Mouse (Mus musculus) adrenal gland, postnatal 25 days (tissue): ENCODE measurements around the gene Upf1. TPM values are rescaled to one million over a fixed set of nuclear protein-coding genes. Genes with fewer than 3 reads are reported as not detected.
A peak's percentile ranks its signal among the peaks of the same experiment; 100 is the strongest.

ENCODE experiments used
- DNase-seq: peaks from one replicate; pipeline ENCODE4 v3.0.0; 2021; ENCODE audit warnings: mixed read lengths
- long read RNA-seq: library from polyadenylated mRNA; stranded (forward); transcript quantifications from one replicate; pipeline ENCODE4 v2.0.0, GENCODE M21; 2021
- total RNA-seq: library from RNA; stranded (reverse); gene quantifications from 2 replicates; pipeline ENCODE4 v1.2.3, GENCODE M21; 2021

Gene Upf1
- total RNA-seq: 71.3 and 76.9 TPM in 2 replicates
- long read RNA-seq, full-length matches to known transcripts: 21 of 42 reads
- long read RNA-seq, partial matches to known transcripts: 12 of 42 reads
- long read RNA-seq, other reads (novel, unspliced or antisense): 9 of 42 reads

DNA sequence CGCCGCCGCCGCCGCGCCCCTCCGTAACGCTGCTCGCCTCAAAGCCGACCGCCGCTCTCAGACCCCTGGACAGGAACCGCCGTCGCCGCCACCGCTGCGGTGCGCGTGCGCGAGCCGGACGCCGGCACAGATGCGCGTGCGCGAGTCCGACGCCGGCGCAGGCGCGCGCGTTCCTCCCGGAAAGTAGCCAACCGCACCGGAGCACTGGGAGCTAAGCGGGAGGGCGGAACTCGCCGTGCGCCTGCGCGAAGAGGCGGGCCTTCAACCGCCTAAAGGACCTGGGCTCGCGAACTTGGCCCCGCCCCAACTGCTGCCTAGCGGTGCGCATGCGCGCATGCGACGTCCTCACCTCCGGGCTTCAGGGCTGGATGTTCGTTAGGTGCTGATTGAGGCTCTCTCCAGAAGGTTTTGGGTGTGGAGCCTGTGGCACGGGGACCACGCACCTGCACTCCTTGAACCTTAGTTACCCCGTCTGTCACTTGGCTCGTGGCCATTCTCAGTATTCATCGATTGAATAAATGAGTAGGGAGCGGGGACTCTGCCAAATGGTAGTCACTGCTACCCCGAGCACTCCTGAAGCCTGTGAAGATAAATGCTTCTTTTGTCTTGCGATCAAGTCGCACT, at the start of gene Upf1:
TSS of gene Upf1 (minus strand) at position 85 of the 624 bp plus-strand sequence.
- DNase-seq: peak; percentile 100

DNA sequence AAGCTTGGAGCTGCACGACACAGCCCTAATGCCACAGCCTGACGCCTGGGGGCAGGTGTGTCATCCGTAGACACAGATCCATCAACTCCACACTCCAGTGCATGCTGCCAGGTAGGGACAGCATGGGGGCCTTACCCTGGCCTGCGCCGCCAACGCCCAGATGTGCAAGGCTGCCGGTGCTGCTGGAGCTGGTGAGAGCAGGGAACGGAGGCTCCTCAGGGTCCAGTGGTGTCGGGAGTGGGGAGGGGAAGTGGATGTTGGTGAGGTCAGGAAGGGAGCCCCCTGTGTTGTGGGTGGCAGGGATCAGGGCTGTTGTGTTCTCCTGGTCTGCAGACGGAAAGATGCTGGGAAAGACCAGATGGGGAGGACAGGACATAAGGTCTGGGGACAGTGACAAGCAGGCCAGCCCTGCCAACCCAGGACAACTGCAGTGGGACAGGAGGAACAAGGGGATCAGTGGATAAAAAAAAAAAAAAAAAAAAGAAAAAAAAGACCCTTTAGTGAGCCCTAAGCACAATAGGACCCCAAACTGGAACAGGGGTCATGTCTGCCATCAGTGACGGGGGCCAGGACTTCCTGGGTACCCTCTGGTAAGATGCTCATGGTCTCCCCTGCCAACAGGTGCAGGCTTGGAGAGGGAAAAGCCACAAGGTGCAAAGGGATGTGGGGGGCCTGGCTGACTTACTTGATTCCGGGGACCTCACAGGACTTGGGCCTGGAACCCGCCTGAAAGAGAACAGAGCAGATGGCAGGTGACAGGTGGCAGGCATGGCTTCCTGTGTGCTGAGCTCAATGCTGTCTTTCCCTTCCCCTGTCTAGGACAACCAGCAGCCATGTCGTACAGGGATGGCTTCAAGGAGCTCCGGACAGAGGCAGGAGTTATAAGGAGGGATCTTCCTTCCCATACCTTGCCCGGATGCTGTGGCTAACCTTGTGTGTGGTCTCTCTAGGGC, 44.8 kb upstream of the Upf1 start:
- DNase-seq: no peak

DNA sequence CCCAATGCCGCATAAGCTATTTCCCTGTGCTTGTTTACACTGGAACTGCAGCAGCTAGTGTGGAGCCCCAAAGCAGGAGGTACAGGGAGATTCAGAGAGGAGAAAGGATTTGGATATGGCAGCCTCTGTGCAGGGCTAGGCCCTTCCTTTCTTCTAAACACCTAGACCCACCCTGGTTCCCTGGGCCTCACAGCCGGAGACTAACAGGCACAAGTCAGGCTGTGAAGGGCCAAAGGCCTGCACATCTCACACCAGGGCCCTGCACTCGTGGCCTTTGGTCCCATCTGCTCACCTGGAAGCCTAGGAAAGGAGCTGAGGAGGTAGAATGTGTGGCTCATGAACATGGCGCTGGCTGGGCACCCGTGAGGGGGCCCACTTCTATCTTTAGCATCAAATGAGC, 43.1 kb upstream of the Upf1 start:
- DNase-seq: no peak

DNA sequence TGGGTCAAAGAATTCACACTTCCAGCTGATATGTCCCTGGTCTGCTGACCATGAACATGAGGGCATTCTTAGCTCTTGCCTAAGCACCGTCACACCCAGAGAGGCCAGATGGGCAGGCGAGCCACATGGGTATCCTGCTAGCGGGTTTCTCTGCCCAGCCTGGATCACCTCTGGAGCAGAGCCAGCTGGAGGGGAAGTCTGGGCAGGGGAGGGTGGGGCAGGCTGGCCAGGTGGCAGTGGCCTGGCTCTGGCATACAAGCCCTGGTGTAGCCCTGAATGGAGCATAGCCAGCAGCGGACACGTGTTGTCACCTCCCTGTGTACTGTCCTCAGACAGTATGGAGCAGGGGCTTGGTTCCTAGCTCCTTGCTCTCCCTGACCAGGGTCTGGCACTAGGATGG, 42.6 kb upstream of the Upf1 start:
- peak; percentile 61 for DNase-seq

DNA sequence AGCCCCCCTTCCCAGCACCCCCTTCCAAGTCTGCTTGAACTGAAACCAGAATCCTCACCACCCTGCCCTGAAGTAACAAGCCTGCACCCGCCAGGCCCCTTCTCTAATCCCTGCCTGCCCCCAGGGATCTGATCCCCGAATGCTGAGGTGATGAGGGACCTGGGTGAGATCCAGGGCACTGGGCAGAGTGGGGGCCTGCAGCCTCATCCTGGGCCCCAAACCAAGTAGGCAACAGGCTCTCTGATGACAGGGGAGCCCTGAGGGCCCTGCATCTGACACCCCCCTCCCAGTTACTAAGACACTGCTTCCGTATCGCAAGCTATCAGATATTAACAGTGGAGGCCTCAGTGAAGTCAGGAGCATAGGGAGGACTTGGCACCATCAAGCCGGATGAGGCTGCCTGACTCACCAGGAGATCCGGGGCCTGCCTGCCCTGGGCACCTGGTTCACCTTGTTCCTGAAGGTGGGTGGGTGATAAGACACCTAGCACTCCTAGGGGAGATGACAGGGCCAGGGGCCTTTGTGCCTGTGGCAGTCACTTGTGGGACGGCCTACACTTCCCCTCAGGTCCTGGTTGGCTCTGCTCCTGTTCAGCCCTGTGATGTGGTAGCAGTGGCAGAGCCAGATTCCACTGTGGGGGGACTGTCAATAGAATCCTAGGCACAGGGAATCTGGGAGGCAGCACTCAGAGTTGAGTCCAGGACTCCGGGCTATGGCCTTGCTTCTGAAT, 41.4 kb upstream of the Upf1 start:
- no peak for DNase-seq

DNA sequence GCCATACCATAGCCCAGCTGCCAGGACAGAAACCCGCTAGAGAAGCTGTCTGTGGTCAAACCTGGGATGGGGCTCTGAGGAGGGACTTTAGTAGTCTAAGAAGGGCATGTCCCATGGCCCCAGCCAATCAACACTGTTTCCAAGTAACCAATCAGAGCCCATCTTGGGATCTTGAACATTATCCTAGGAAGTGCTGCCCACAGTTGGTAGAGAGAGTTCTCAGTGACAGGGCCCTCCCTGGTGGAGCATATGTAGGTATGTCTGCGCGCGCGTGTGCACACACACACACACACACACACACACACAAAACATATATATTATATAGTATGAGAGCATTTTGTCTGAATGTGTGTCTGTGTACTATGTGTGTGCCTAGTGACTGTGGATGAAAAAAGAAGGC, 40.0 kb upstream of the Upf1 start:
- no peak for DNase-seq

DNA sequence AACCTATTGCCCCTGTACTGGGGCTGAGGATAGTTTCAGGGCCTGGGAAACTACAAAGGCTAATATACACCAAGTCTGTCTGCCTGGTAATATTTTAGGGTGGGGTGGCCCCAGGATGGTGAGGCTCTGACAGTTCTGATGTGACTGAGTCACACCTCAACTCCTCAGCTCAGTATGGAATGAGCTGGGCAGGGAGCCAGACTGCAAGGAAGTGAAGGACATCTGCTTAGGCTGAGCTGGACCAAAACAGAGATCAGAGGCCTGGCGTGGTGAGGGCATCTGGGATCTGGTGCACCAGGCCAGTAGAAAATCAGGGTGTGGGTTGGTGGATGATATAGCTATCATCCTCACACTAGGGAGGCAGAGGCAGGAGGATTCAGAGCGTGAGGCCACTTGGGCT, 36.6 kb upstream of the Upf1 start:
- DNase-seq: peak; percentile 46

DNA sequence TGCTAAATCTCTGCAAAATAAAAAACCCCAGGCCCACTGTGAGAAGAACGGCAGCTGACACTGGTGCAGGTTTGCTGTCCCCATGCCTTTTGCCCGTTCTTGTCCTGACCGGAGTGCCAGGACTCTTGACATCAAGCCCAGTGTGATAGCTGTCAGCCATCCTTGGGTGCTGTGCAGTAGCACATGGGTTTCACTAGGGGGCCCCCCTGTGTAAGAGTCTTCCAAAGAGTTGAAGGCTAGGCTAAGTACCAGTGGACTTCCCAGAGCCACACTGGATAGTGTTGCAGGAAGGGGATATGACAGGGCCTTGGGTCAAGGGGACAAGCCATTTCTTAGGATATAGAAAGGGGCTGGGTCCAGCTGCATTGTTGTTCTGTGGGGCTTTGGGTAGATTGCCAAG, 30.2 kb upstream of the Upf1 start:
- peak; percentile 64 for DNase-seq

DNA sequence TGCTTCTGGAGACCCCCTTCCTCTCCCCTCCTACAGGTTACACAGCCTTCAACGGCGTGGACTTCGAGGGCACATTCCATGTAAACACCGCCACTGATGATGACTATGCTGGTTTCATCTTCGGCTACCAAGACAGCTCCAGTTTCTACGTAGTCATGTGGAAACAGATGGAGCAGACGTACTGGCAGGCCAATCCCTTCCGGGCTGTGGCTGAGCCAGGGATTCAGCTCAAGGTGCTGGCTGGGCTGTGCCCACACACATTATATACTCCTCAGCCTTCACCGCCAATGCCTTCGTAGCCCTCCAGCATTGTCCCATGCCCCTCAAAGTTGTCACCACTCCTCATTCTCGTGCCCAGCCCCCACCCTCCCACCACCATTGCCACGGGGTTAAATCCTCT, 27.0 kb upstream of the Upf1 start:
- DNase-seq: no peak

DNA sequence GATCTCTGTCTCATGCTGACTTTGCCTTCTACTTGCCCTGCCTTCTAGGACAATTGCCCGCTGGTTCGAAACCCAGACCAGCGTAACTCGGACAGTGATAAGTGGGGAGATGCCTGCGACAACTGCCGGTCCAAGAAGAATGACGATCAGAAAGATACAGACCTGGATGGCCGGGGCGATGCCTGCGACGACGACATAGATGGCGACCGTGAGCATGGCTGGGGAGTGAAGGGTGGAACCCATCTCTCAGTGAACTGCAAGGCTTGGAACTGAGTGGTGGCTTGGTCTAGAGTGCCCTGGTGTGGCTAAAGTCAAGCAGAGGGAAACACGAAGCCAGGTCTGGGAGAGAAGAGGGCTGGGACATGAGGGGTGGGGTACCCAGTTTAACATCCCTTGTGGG, 24.0 kb upstream of the Upf1 start:
- DNase-seq: no peak

DNA sequence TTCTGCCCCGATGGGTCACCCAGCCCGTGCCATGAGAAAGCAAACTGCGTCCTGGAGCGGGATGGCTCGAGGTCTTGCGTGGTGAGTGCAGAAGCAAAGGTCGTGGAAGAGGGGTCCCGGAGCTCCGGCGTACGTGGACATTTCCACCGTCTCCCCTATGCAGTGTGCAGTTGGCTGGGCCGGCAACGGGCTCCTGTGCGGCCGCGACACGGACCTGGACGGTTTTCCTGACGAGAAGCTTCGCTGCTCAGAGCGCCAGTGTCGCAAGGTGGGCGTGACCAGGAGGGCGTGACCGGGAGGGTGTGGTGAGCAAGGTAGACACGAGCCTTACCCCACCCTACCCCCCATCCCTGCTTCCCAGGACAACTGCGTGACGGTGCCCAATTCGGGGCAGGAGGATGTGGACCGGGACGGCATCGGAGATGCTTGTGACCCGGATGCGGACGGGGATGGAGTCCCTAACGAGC, 23.2 kb upstream of the Upf1 start:
- no peak for DNase-seq

DNA sequence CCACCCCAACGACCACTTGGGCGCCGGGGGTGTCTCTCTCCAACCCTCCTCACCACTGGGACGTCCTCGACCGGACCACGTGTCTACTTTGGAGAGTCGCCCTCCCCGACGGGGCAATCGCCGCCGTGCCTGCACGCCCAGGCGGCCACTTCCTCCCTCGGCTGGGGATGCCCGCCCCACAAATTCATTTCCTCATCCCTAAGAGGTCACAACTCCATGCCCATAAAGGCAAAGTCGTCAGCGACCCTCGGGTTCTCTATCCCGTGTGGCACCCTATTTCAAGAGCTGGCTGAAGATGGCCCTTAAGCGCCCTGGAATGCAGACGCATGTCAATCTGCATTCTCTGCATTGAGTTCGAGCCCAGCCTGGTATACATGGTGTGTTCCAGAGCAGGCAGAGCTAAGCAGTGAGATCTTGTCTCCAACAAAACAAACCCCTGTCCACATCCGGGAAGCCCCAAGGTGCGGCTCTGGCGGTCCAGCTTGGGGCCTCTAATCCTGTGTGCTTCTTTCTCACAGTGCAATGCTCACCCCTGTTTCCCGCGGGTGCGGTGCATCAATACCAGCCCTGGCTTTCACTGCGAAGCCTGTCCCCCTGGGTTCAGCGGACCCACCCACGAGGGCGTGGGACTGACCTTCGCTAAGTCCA, 22.3 kb upstream of the Upf1 start:
- DNase-seq: no peak

DNA sequence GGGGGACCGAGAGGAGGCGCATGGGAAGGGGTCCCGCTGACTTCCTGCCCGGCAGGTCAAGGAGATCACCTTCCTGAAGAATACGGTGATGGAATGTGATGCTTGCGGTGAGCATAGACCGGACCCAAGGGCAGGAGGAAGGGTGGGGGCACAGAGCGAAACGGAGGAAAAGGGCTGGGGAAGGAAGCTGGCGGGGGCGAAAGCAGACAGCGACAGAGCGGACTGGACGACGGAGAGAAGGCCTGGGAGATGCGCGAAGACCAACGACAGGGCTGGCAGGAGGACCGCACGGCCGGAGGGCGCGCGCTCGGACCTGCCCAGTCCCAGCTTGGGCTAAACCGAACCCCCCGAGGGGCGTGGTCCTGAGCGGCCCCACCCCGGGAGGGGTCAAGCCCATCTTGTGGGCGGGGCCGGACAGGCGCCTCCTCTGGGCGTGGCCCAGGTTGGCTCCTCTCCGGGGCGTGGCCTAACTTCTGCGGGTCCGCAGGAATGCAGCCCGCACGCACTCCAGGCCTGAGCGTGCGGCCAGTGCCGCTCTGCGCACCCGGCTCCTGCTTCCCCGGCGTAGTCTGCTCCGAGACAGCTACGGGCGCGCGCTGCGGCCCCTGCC, 21.3 kb upstream of the Upf1 start:
- DNase-seq: peak; percentile 81

DNA sequence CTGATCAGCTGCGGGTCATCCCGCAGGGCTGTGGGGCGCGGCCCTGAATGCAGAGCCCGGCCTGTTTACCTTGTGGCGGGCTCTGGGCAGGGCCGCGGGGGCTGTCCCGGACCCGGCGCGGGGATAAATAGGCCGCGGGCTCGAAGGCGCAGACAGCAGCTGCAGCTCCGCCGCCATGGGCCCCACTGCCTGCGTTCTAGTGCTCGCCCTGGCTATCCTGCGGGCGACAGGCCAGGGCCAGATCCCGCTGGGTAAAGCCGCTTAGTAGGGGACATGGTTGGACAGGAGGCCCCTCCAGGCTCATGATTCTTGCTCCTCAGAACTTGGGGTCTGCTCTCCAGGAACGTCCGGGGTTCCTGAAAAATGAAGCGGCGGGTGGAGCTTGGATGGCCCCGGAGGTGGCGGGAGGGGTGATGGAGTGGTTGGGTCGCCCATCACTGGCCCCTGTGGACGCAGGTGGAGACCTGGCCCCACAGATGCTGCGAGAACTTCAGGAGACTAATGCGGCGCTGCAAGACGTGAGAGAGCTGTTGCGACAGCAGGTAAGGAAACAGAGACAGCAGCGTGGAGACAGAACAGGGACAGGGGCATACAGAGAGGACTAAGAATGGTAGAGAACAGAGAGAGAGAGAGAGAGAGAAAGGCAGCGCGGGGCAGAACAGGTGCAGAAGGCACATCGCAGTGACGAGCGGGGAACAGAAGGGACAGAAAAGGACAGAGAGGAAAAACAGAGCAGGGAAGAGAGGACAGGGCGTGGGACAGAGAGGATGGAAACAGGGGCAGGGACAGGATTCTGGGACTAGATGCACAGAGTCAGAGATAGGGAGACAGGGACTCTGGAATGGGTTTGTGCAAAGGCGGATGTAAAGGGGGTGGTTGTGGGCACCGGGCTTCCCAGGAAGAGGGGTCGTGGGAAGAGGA, 20.6 kb upstream of the Upf1 start, which contains the start of gene Comp:
TSS of gene Comp (plus strand) at position 162 of the 921 bp plus-strand sequence.
- DNase-seq: no peak

DNA sequence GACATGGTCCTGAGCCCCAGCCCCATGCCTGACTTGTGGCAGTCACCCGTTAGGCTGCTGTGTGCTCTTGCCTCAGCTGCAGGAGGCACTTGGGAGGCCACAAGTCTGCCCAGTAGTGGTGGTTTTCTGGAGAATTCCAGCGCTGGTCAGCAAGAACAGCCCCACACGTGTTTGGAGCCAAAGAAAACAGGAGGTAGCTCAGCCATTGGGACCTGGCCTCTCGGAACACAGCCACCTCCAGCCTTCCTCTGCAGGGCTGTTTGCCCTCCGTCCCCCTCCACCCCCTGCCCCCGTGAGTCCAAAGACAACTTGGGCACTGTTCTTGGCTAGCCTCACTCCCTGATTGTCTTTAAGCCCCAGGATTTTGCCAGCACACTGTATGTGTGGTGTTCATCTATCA, 18.9 kb upstream of the Upf1 start:
- no peak for DNase-seq

DNA sequence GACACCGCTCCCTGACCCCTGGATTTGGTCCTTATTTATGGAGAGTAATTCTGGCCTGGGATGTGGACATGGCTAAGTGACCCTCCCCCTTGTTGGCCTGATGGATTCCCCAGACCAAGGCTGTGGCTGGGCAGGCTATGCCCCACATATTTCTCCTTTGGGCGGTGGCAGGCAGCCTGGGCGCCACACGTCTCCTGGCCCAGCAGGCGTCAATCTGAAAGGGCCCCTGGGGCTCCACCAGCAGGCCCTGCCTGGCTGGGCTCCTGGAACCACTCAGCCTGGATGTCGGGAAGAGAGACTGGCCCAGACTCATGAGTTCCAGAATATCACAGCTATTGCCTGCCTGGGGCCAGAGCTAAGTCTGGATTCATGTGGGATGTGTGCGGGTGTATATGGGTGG, 17.4 kb upstream of the Upf1 start:
- DNase-seq: no peak

DNA sequence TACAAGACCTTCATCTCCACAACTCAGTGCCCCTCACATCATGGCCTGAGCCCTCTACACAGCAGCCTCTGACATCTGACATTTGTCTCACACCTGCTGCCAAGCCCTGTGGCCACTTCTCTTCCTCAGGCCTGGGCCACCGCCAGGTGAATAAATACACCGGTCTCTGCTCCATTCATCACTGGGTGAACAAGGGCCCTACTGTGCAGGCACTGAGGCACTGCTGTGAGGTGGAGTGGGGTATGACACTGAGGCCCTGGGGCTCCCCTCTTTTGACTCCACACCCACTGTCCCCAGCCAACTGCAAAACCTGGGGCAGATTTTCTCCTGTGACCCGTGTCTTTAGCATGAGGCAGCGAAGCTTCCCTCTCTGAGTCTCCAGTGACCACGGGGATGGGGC, 13.5 kb upstream of the Upf1 start:
- DNase-seq: no peak

DNA sequence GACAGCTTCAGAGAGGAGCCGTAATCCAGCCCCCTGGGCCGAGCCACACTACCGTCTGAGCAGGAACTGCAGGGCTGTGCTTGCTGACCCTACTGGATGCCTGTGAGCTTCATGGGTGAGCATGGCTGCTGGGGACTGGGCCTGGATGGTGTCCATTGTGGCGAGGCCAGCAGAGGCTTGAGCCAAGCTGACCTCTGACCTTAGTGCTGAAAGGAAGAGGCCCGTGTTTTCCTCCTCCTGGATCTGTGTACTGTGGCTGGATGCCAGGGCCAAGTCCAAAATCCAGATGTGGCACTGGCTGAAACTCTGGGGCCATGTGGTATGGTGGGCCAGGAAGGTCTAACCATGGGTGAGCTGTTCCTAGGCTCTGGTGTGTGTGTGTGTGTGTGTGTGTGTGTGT, 11.0 kb upstream of the Upf1 start:
- peak; percentile 32 for DNase-seq

DNA sequence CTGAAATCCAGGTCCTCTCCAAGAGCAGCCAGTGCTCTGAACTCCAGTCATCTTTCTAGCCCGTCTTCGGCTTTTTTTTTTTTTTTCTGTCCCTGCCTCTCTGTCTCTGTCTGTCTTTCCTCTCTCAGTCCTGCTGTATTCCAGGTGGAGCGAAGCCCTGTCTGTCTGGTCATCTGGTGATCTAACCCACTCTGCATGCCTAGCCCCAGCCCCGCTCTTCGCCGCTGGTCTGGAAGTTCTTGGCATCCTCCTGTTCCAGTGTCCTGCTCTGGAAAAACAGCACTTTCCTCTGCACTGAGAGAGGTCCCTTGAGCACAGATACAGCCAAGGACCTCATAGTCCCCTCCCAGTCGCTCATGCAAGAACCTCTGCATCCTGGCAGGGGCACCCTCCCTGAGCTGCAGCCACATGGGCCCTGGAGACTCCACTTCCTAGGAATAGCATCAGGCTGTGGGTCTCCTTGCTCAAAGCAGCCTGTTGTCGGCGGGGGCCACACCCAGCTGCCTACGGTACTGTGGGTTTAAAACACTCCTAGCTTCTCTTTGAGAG, 8.5 kb upstream of the Upf1 start:
- no peak for DNase-seq

DNA sequence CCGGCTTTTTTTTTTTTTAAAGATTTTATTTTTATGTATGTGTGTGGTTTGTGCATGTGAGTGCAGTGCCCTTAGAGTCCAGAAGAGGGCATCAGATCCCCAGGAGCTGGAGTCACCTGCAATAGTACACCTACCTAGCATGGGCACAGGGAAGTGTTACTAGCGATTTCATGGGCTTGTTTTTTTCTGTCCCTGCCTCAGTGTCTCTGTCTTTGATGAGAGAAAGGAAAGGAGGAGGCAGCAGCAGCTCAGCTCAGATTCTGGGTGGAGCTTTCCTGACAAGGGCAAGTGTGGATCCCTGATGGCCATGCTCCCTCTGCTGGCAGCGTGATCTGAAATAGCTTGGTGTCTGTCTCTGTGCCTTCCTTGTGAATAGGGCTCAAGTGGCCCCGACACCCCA, 7.7 kb upstream of the Upf1 start:
- DNase-seq: no peak
